Mouse (Mus musculus) bone marrow, adult 2 months (tissue): ENCODE results near the gene Dcaf11. TPM values are rescaled to one million over a fixed set of nuclear protein-coding genes. Genes with fewer than 3 reads are reported as not detected.

Source experiments
- H3K27ac ChIP-seq: fragments of 200-500 bp; 2 replicates; pipeline ENCODE4 v1.5.1; 2012; ENCODE audit warnings: low read depth, mild to moderate bottlenecking, control low read depth, inconsistent platforms, low read length; ENCODE audit not compliant: control insufficient read depth, poor library complexity, insufficient read depth
- H3K4me1 ChIP-seq: fragments of 200-500 bp; 2 replicates; pipeline ENCODE4 v1.6.1; 2011; ENCODE audit warnings: low read length; ENCODE audit not compliant: control insufficient read depth, insufficient read depth
- H3K4me3 ChIP-seq: fragments of 200-500 bp; replicated peaks from 2 replicates; pipeline ENCODE3; 2011; ENCODE audit warnings: mild to moderate bottlenecking, low read depth, low read length, control low read depth; ENCODE audit not compliant: control insufficient read depth
- CTCF ChIP-seq: fragments of 200-500 bp; IDR thresholded peaks from 2 replicates; pipeline ENCODE4 v1.5.1; 2011; ENCODE audit warnings: low read length, control low read depth; ENCODE audit not compliant: control insufficient read depth, insufficient read depth
- POLR2A ChIP-seq: fragments of 200-500 bp; IDR thresholded peaks from 2 replicates; pipeline ENCODE4 v1.6.1; 2011; ENCODE audit warnings: low read depth, mild to moderate bottlenecking, control low read depth, low read length, borderline replicate concordance; ENCODE audit not compliant: control insufficient read depth
- WGBS: fragments of 180-500 bp; shearing (Covaris S2); methylation state at CpG from one replicate; pipeline ENCODE4 v1.1.7; 2018; 5-methylcytosine and 5-hydroxymethylcytosine counted together
- polyA plus RNA-seq: library from polyadenylated mRNA; stranded (reverse); fragments of >200 nt; gene quantifications from 2 replicates; pipeline ENCODE4 v1.2.4, GENCODE M21; 2011; ENCODE audit warnings: low replicate concordance; ENCODE audit not compliant: missing spikeins, insufficient read depth, insufficient read length

The Dcaf11 gene
- polyA plus RNA-seq, 1 experiment = 42.3 TPM

GRCm38 (mm10) chr14:55544334-55544733 lies 15.5 kb upstream of the Dcaf11 start:
- 87% methylated on average over 9 of the region's 9 CpGs for WGBS
- TF ChIP-seq POLR2A (no peak; the same call in 1 of the 2 replicates), CTCF (no peak)
- H3K4me3 ChIP-seq = no peak overlapping the region
- no peak overlapping the region for H3K27ac ChIP-seq
- H3K4me1 ChIP-seq = no peaks in the 10 kb centered on the region

GRCm38 (mm10) chr14:55550191-55550590 lies 9.6 kb upstream of the Dcaf11 start:
- no peak for TF ChIP-seq CTCF
- TF ChIP-seq POLR2A = no peak
- H3K27ac ChIP-seq = no peak overlapping the region
- no peak overlapping the region for H3K4me3 ChIP-seq
- no peaks in the 10 kb centered on the region for H3K4me1 ChIP-seq
- WGBS = 87% methylated on average over 6 of the region's 6 CpGs

GRCm38 (mm10) chr14:55551347-55551746 lies 8.5 kb upstream of the Dcaf11 start:
- no peak overlapping the region for H3K4me3 ChIP-seq
- H3K4me1 ChIP-seq = no peaks in the 10 kb centered on the region; the same call in 1 of the 2 replicates
- H3K27ac ChIP-seq = no peak overlapping the region
- no peak for TF ChIP-seq POLR2A
- TF ChIP-seq CTCF = no peak
- 86% methylated on average over 5 of the region's 5 CpGs for WGBS

- Histone ChIP-seq H3K4me1 (no peaks in the 10 kb centered on the region; the same call in 1 of the 2 replicates), H3K4me3 (no peak overlapping the region), H3K27ac (no peak overlapping the region)
- no peak for TF ChIP-seq CTCF
- TF ChIP-seq POLR2A = no peak
- WGBS = 87% methylated on average over 8 of the region's 8 CpGs
Observed at GRCm38 (mm10) chr14:55551794-55552193, 8.0 kb upstream of the Dcaf11 start.

GRCm38 (mm10) chr14:55554635-55555034 lies 5.2 kb upstream of the Dcaf11 start:
- TF ChIP-seq CTCF (no peak), POLR2A (no peak)
- no peak overlapping the region for H3K4me3 ChIP-seq
- peaks cover 2% of the 10 kb centered on the region; the same call in 1 of the 2 replicates for H3K4me1 ChIP-seq
- no peak overlapping the region for H3K27ac ChIP-seq

- Histone ChIP-seq H3K27ac (no peak overlapping the region), H3K4me1 (peaks cover 2% of the 10 kb centered on the region; the same call in 1 of the 2 replicates), H3K4me3 (no peak overlapping the region)
- TF ChIP-seq POLR2A = no peak
- 80% methylated on average over 3 of the region's 3 CpGs for WGBS
Observed at GRCm38 (mm10) chr14:55555788-55556187, 4.0 kb upstream of the Dcaf11 start.

- WGBS = 9% methylated on average over 5 of the region's 5 CpGs
- H3K4me3 ChIP-seq = no peak overlapping the region
- peak overlapping the region; percentile 72; the same call in 1 of the 2 replicates for H3K27ac ChIP-seq
- TF ChIP-seq POLR2A (no peak), CTCF (peak; percentile 93)
- peaks cover 4% of the 10 kb centered on the region; the same call in 1 of the 2 replicates for H3K4me1 ChIP-seq
Observed at GRCm38 (mm10) chr14:55557003-55557402, 2.8 kb upstream of the Dcaf11 start.

GRCm38 (mm10) chr14:55557587-55557986 lies 2.2 kb upstream of the Dcaf11 start:
- H3K27ac ChIP-seq = peak overlapping the region; percentile 72
- WGBS = 78% methylated on average over 3 of the region's 3 CpGs

More at GRCm38 (mm10) chr14:55557587-55557986, 2.2 kb upstream of the Dcaf11 start:
- H3K4me3 ChIP-seq = no peak overlapping the region
- TF ChIP-seq CTCF = no peak
- no peak for TF ChIP-seq POLR2A
- H3K4me1 ChIP-seq = peaks cover 4% of the 10 kb centered on the region; the same call in 1 of the 2 replicates
